Mouse (Mus musculus) megakaryocyte, adult 5-6 weeks (primary cell): ENCODE results near the gene Anxa9. TPM values are rescaled to one million over a fixed set of nuclear protein-coding genes. Genes with fewer than 3 reads are reported as not detected.
A peak's percentile ranks its signal among the peaks of the same experiment; 100 is the strongest.

Experiments
- ATAC-seq: 2 replicates; pipeline ENCODE4 v1.8.0; 2016; ENCODE audit warnings: mild to moderate bottlenecking, inconsistent platforms; ENCODE audit not compliant: poor library complexity, severe bottlenecking
- total RNA-seq, 2 experiments: library from RNA; stranded (forward) in 1 of 2; stranded (reverse) in 1 of 2; fragments of 153-499, 151-499 nt in 1 of 2; fragments of 221-1000, 200-1000 nt in 1 of 2; gene quantifications; 2 replicates each; pipeline versions ENCODE4 v1.2.3 to v1.2.4; 2015 to 2017

The Anxa9 gene
- total RNA-seq, 2 experiments from 2014 or later, result 1.9 to 3.8 TPM

- no peak for ATAC-seq
These were observed 7.6 kb upstream of the Anxa9 start, which contains the start of gene Cers2 for GRCm38 (mm10) chr3:95314486-95315093. Gene Cers2, plus strand, starts transcription at chr3:95314791.

GRCm38 (mm10) chr3:95314075-95314474 lies 7.1 kb upstream of the Anxa9 start:
- no peak for ATAC-seq

GRCm38 (mm10) chr3:95313476-95313875 lies 6.5 kb upstream of the Anxa9 start:
- no peak for ATAC-seq

GRCm38 (mm10) chr3:95312623-95313022 lies 5.6 kb upstream of the Anxa9 start:
- ATAC-seq, result peak; percentile 67

- peak; percentile 38 for ATAC-seq
These were observed 4.2 kb upstream of the Anxa9 start for GRCm38 (mm10) chr3:95310968-95311882.

- ATAC-seq, result no peak
These were observed 3.5 kb upstream of the Anxa9 start for GRCm38 (mm10) chr3:95310496-95310895.

- ATAC-seq, result no peak
These were observed 732 bp downstream of the Anxa9 start for GRCm38 (mm10) chr3:95306244-95306643.

- ATAC-seq, result no peak
These were observed 5.7 kb downstream of the Anxa9 start for GRCm38 (mm10) chr3:95301204-95301796.

GRCm38 (mm10) chr3:95298018-95298417 lies 9.0 kb downstream of the Anxa9 start:
- ATAC-seq, result no peak

- peak; percentile 47 for ATAC-seq
These were observed 10.9 kb downstream of the Anxa9 start for GRCm38 (mm10) chr3:95296103-95296469.

- no peak for ATAC-seq
These were observed 11.5 kb downstream of the Anxa9 start for GRCm38 (mm10) chr3:95295321-95296102.

- peak; percentile 12 for ATAC-seq
These were observed 12.3 kb downstream of the Anxa9 start for GRCm38 (mm10) chr3:95294718-95295117.

- ATAC-seq, result peak; percentile 41
These were observed 12.7 kb downstream of the Anxa9 start for GRCm38 (mm10) chr3:95294316-95294715.

- peak; percentile 93 for ATAC-seq
These were observed 13.4 kb downstream of the Anxa9 start for GRCm38 (mm10) chr3:95293537-95293936.

- no peak for ATAC-seq
These were observed 14.1 kb downstream of the Anxa9 start for GRCm38 (mm10) chr3:95292899-95293298.

GRCm38 (mm10) chr3:95291041-95291440 lies 15.9 kb downstream of the Anxa9 start:
- ATAC-seq, result no peak

GRCm38 (mm10) chr3:95290156-95290555 lies 16.8 kb downstream of the Anxa9 start:
- ATAC-seq, result no peak

- no peak for ATAC-seq
These were observed 17.6 kb downstream of the Anxa9 start for GRCm38 (mm10) chr3:95289419-95289818.

- ATAC-seq, result no peak
These were observed 19.4 kb downstream of the Anxa9 start for GRCm38 (mm10) chr3:95287541-95287940.

- ATAC-seq, result no peak
These were observed 20.5 kb downstream of the Anxa9 start for GRCm38 (mm10) chr3:95286510-95286909.

- ATAC-seq, result no peak
These were observed 21.0 kb downstream of the Anxa9 start for GRCm38 (mm10) chr3:95286011-95286410.
